Mouse (Mus musculus) erythroid progenitor cell, adult 5-6 weeks (primary cell): Measurements from ENCODE around the gene Mpig6b. TPM values are rescaled to one million over a fixed set of nuclear protein-coding genes. Genes with fewer than 3 reads are reported as not detected.
"Not testable (repeated sequence)": the region's sequence is repeated elsewhere in the genome, so short reads cannot be mapped to it uniquely, and the experiment has no call there.

Experiments used
- ATAC-seq: replicated peaks from 2 replicates; pipeline ENCODE4 v1.8.0; 2016; ENCODE audit warnings: moderate number of reproducible peaks, mild to moderate bottlenecking, moderate TSS enrichment, inconsistent platforms; ENCODE audit not compliant: poor library complexity, low FRiP score, severe bottlenecking
- total RNA-seq, 2 experiments: library from RNA; stranded (forward) in 1 of 2; stranded (reverse) in 1 of 2; fragments of 150-400 nt in 1 of 2; fragments of 186-747, 209-891 nt in 1 of 2; gene quantifications; 2 replicates each; pipeline versions ENCODE4 v1.2.3 to v1.2.4; 2015 to 2017; ENCODE audit warnings: low replicate concordance in 2 of 2

Mpig6b gene
- total RNA-seq, 2 experiments from 2014 or later, result not detected

DNA sequence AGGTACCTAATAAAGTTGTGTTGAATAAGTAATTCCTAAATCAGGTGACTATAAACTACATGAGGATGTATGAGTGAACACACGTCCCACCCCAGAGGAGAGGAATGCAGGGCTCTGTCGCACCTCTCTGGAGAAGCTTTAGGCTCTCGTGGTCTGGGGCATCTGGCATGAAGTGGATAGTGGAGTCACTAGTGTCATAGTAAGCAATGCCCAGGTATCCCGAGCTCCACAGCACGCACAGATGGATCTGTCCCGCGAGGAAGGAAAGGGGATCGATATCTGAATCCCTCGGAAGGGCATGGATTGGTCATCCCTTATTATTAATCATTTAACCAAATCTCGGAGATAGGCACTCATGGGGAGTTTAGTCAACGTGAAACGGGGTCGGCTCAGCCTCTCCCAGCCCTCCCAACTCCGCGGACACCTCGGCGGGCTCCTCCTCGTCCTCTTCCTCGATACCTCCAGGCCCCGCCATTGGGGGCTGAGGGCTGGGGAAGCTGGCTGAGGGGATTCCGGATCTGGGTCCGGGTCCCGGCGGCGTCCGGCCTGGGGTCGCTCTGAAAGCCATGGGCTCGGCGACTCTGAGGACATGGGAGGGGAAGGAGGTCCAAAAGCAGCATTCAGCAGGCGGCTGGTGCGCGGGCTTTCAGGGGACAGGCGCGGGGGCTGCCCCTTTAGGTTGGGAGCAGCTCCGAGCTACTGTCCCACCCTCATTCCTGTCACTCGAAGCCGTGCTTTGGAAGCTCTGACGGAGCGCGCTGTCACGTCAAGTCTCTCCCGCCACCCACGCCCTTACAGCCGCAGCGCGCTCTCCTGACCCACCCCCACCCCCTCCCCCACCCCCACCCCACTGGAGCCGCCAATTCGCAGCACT is 19.9 kb downstream of the Mpig6b start:
- no peak for ATAC-seq

- no peak for ATAC-seq
Observed at GRCm38 (mm10) chr17:35044904-35045806, 20.8 kb downstream of the Mpig6b start.

DNA sequence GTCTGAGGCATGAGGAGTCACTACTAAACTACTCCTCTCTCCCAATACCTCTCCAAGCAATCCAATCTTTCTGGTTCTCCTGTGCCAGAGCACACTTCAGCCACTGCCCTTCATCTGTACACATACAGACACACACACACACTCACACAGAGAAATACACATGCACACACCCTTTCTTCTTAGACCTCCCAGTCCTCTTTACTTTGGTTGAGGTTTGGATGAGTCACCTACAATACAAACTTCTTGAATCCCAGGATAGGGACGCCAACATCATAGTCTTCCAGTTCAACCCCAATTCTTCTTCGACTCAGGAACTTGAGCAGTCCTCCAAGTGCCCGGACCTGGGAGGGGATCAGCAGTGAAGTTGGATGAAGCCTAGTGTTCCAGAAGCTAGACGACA is 22.2 kb downstream of the Mpig6b start:
- ATAC-seq, result no peak

DNA sequence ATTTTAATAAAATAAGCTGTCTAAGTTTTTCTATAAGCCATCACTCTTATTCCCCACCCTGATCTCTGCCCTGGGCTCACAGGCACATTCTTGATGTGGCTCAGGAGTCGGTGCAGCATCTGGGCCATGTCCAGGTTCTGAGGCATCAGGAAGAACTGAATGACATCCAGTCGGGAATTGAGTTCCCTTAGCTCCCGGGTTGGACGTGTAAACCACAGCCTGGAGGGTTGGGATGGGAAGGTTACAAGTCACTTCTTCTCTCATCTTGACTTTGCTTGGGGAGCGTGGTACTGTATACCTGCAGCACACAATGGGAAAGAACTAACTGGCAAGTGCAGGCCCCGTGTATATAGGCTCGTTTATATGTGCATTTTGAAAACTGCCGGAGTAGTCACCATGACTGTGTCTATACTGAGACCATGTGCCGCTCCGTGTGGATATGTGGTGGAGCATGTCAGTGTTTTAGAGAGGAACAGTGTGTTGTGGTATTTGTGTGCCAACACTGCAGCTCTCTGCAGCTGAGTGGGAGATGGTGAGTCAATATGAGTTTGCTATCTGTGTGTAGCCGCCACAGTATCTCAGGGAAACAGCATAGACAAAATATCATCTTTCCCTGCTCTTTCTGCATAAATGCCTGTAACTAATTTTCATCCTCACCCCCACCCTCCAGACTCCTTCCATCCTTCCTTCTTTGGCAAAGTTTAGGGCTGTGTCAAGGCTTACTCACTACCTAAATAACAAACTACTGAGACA is 26.7 kb downstream of the Mpig6b start:
- no peak for ATAC-seq

- ATAC-seq, result no peak
Observed at GRCm38 (mm10) chr17:35034896-35035295, 31.1 kb downstream of the Mpig6b start.

DNA sequence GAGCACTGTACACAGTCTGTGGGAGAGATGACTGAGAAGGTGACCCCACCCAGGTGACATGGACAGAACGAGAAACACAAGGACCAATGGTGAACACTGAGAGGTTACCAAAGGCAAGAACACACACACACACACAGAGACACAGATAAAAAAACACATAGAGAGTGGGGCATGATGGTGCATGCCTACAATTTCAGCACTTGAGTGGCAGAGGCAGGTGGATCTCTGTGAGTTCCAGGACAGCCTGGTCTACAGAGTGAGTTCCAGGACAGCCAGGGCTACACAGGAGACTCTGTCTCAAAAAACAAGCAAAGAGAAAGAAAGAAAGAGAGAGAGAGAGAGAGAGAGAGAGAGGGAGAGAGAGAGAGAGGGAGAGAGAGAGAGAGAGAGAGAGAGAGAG is 32.3 kb downstream of the Mpig6b start:
- ATAC-seq, result not testable (repeated sequence)

DNA sequence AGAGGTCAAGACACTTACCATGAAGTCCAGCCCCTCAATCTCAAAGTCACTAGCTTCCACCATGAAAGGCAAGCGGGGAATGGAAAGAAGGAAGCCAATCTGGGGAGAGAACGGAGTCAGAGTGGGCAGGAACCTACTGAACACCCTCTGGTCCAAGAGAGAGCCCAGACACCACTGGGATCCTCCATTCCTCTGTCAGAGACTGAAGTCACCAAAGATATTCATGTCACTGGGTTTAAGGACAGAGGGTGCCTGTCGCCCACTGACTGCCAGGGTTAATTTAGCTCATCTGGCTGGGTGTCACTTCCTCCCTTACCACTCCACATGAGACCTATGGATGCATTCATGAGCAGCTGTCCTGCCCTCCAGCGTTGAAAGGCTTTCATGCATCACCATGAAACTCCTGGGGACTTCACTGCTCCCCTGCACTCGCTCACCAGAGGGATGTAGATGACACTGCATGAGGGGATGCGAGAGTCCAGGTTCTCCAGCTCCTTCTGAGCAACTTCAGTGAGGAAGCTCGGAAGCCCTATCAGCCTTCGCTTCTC is 33.6 kb downstream of the Mpig6b start:
- no peak for ATAC-seq

DNA sequence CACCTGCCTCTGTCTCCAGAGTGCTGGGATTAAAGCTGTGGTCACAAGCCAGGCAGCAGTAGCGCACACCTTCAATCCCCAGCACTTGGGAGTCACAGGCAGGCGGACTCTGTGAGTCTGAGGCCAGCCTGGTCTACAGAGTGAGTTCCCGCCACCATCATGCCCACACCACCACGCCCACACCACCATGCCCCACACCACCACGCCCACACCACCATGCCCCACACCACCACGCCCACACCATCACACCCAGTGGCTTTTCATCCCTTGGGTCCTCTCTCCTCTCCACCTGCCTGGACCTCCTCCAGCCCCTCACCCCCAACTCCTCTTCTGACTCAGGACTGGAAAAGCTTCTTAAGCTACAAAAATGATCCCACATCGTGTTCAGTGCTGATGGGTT is 34.1 kb downstream of the Mpig6b start:
- peak; percentile 76 for ATAC-seq

GRCm38 (mm10) chr17:35031272-35031671 is 34.7 kb downstream of the Mpig6b start:
- ATAC-seq, result no peak

- peak; percentile 40; the same call in 1 of the 2 replicates for ATAC-seq
Observed at GRCm38 (mm10) chr17:35029691-35030532, 36.1 kb downstream of the Mpig6b start.

DNA sequence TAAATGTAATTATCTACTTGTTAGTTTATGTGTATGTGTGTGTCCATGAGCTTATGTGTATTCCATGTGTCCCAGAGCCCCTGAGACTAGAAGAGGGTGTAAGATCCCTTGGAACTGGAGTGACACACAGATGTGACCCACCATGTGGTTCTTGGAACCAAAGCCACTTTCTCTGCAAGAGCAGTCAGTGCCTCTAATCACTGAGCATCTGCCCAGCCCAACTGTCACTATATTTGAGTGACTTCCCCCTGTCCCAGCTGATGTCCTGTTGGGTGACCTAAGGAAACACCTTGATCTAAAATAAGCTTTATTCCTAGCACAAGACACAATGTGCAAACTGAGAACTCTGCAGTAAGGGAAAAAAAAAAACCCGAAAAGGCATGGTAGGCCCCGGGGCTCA is 37.7 kb downstream of the Mpig6b start:
- no peak for ATAC-seq

DNA sequence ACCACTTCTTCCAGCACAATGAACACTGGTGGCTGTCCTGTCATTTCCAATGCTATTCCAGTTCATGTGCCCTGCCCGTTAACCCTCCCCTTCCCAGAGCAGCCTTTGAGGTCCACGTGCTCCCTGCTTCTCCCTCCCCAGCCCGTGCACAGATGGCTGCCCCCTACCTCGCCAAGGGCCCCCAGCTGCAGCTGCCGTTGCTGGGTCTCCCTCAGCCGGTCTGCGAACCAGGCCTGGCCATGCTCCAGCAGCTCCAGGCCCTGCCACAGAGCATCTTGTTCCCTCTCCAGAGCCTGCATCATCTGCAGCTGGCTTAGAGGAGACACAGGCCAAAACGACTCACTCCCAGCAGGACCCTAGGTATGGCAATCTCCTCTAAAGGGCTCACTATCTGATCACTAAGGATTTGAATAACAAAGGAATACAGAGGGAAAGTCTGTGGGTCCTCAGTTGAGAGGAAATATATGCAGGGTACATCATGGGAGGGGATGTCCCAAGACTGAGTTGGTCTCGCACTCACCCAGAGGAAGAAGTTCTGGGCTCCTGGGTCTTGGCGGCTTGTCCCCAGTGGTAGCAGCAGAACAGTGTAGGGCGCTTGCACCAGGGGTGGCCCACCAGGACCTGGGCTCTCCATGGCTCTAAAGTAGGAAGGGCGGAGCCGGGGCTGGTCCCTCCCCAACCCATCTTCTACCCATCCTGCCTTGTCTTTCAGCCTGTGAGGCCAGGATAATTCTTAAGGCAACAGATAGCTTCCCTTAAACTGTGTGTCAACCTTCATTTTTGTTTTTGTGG is 38.5 kb downstream of the Mpig6b start, which contains the start of gene Sapcd1:
TSS of gene Sapcd1 (minus strand) at position 740 of the 792 bp plus-strand sequence.
- no peak for ATAC-seq

DNA sequence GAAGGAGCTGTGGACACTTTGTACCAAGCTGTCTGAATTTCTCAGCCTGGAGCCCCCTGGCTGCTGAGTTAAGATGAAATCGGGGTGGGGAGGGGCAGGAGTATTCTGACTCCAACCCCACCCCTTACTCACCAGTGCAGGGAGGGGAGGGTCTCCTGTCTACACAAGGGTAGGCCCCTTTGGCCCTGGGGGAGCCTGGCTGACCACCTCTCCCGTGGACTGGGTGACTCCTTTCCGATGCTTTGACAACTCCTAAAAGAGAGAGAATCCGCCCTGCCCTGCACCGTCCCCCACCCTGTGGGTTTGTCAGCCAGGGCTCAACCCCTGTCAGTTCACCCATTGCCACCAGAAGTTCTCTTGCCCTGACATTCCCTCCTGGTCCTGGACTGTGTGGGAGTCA is 39.8 kb downstream of the Mpig6b start:
- ATAC-seq, result no peak

DNA sequence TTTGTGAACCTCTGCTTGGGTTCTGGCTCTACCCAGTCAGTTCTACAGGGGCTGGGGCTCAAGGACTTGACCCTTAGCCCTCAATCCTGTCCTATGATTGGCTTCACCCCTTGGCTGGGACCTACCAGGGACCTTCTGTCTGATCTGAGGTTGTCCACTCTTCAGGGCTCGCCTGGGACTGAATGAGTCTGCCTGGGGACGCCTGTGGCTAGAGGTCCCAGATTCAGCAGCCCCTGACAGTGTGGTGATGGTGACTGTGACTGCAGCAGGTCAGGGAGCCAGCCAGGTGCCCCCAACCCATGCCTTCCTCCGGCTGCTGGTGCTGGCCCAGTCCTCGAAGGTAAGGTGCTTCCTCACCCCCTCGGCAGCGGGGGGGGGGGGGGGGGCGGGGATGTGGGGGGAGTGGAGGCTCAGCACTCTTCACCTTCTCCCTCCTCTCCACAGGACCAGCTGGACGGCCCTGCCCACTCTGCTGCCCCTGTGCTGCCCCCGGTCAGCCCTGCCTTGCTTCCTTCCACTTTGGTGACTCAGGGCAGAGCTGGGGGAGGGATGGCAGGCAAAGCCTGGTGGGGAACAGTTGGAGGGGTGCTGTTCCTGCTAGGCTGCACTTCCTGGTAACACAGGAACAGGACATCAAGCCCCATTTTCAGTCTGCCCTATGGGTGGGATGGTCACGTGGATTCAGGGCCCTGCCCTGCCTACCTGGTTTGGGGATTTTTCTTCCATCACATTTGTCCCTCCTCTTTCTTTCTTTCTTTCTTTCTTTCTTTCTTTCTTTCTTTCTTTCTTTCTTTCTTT is 41.1 kb downstream of the Mpig6b start:
- ATAC-seq, result no peak

GRCm38 (mm10) chr17:35024261-35024660 is 41.7 kb downstream of the Mpig6b start:
- ATAC-seq, result no peak

GRCm38 (mm10) chr17:35023756-35024155 is 42.2 kb downstream of the Mpig6b start:
- ATAC-seq, result no peak

GRCm38 (mm10) chr17:35023221-35023620 is 42.8 kb downstream of the Mpig6b start:
- ATAC-seq, result no peak
